Mouse (Mus musculus) forebrain, postnatal 0 days (tissue): ENCODE measurements at regions not wholly inside any gene's neighbourhood (a gene's known extent, or its start where the extent isn't known, plus 50 kb on each side); places are given as distances from the start of the nearest gene placed in this dataset.

Experiments
- ATAC-seq: fragments of 200-750 bp; cut with Nextera tagmentation; 2 replicates; pipeline ENCODE4 v1.8.0; 2017; ENCODE audit warnings: mild to moderate bottlenecking, moderate library complexity
- DNase-seq: peaks from one replicate; pipeline ENCODE4 v3.0.0-alpha.2; 2015
- H3K27ac ChIP-seq: fragments of 300-500 bp; sonication (generic); 2 replicates; pipeline ENCODE4 v1.5.1; 2014; ENCODE audit warnings: low read depth, mild to moderate bottlenecking, antibody characterized with exemption, low read length, moderate library complexity, mixed read lengths
- H3K27me3 ChIP-seq: fragments of 300-500 bp; sonication (generic); 2 replicates; pipeline ENCODE4 v1.6.1; 2014; ENCODE audit warnings: mild to moderate bottlenecking, low read length, mixed read lengths; ENCODE audit not compliant: insufficient read depth
- H3K36me3 ChIP-seq: fragments of 300-500 bp; sonication (generic); 2 replicates; pipeline ENCODE4 v1.6.1; 2014; ENCODE audit warnings: mild to moderate bottlenecking, moderate library complexity; ENCODE audit not compliant: insufficient read depth
- H3K4me1 ChIP-seq: fragments of 300-500 bp; sonication (generic); 2 replicates; pipeline ENCODE4 v1.6.1; 2014; ENCODE audit warnings: antibody characterized with exemption; ENCODE audit not compliant: insufficient read depth
- H3K4me2 ChIP-seq: fragments of 300-500 bp; sonication (generic); 2 replicates; pipeline ENCODE4 v1.6.1; 2014; ENCODE audit warnings: low read depth, mild to moderate bottlenecking, moderate library complexity
- H3K4me3 ChIP-seq: fragments of 300-500 bp; sonication (generic); 2 replicates; pipeline ENCODE4 v1.5.1; 2014; ENCODE audit warnings: low read depth, low read length, mixed read lengths
- H3K9ac ChIP-seq: fragments of 300-500 bp; sonication (generic); 2 replicates; pipeline ENCODE4 v1.6.1; 2014; ENCODE audit warnings: mild to moderate bottlenecking
- H3K9me3 ChIP-seq: fragments of 300-500 bp; sonication (generic); 2 replicates; pipeline ENCODE4 v1.6.1; 2016; ENCODE audit warnings: low read length
- CTCF ChIP-seq: sonication (generic); IDR thresholded peaks from 2 replicates; pipeline ENCODE4 v1.5.1; 2016; ENCODE audit warnings: antibody characterized with exemption, control low read depth, low read depth
- WGBS: fragments of 180-500 bp; shearing (Covaris S2); extraction: QIAGEN DNeasy Blood & Tissue Kit; methylation state at CpG from one replicate; pipeline ENCODE4 v1.1.7; 2014; 5-methylcytosine and 5-hydroxymethylcytosine counted together

- H3K4me1 ChIP-seq: no peaks in the 10 kb centered on the region
- no peak for ATAC-seq
- H3K4me3 ChIP-seq: no peak overlapping the region
- no peaks in the 10 kb centered on the region for H3K36me3 ChIP-seq
- no peak overlapping the region for H3K9ac ChIP-seq
- peak; percentile 51 for DNase-seq
- H3K27ac ChIP-seq: no peak overlapping the region
- no peaks in the 10 kb centered on the region for H3K27me3 ChIP-seq
- H3K4me2 ChIP-seq: no peak overlapping the region
- WGBS: 60% methylated on average over 11 of the region's 11 CpGs
- no peak for TF ChIP-seq CTCF
- H3K9me3 ChIP-seq: no peaks in the 10 kb centered on the region
Measured at GRCm38 (mm10) chr5:126705871-126706270, 535.7 kb upstream of the Tmem132c start.

- no peaks in the 10 kb centered on the region for H3K36me3 ChIP-seq
- ATAC-seq (no peak), DNase-seq (no peak)
- no peak overlapping the region for H3K4me3 ChIP-seq
- no peak for TF ChIP-seq CTCF
- H3K27ac ChIP-seq: no peak overlapping the region
- H3K4me1 ChIP-seq: no peaks in the 10 kb centered on the region
- no peaks in the 10 kb centered on the region for H3K9me3 ChIP-seq
- no peak overlapping the region for H3K9ac ChIP-seq
- no peak overlapping the region for H3K4me2 ChIP-seq
- 81% methylated on average over 4 of the region's 4 CpGs for WGBS
- no peaks in the 10 kb centered on the region for H3K27me3 ChIP-seq
Measured at GRCm38 (mm10) chr5:126706701-126707100, 534.9 kb upstream of the Tmem132c start.

DNA sequence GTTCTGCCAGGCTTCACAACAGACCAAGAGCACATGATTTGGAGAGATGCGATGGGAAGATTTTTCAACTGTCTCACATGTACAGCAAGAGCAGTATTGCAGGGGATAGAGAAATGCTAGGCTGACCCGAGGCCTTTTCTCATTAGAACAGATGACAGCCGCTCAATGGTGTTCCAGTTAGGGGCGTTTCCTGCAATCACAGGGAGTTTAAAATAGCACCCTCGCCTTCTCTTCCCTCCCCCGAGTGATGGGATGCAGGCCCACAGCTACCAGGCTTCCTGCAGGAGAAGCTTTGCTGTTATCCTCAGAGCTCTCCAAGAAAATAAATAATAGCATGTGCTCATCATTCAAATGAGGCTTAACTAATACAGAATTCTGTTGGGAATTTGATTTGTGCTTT is 526.9 kb upstream of the Tmem132c start:
- H3K27me3 ChIP-seq: no peaks in the 10 kb centered on the region
- WGBS: 46% methylated on average over 6 of the region's 6 CpGs
- H3K36me3 ChIP-seq: no peaks in the 10 kb centered on the region
- DNase-seq: no peak
- no peak for ATAC-seq
- H3K27ac ChIP-seq: no peak overlapping the region
- H3K9me3 ChIP-seq: no peaks in the 10 kb centered on the region
- TF ChIP-seq CTCF: no peak
- no peak overlapping the region for H3K9ac ChIP-seq
- H3K4me3 ChIP-seq: no peak overlapping the region
- no peak overlapping the region for H3K4me2 ChIP-seq
- no peaks in the 10 kb centered on the region for H3K4me1 ChIP-seq

DNA sequence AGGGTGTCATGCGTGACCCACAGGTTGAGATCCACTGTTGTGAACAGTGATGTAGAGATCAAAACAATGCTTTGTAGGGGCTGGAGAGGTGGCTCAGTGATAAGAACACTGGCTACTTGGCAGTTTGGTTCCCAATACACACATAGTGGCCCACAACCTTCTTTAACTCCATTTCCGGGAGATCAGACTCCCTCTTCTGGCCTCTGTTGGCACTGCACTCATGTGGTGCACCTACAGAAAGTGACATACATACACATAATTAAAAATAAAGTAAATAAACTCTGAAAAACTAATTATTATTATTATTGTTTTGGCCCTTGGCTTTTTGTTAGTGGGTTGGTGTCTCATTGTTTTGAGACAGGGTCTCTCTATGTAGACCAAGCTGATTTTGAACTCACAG is 523.2 kb upstream of the Tmem132c start:
- Histone ChIP-seq H3K9me3 (no peaks in the 10 kb centered on the region), H3K4me3 (no peak overlapping the region), H3K27ac (no peak overlapping the region), H3K9ac (no peak overlapping the region), H3K27me3 (no peaks in the 10 kb centered on the region), H3K36me3 (no peaks in the 10 kb centered on the region), H3K4me2 (no peak overlapping the region), H3K4me1 (no peaks in the 10 kb centered on the region)
- DNase-seq (no peak), ATAC-seq (no peak)
- TF ChIP-seq CTCF: no peak
- 94% methylated on average over 2 of the region's 2 CpGs for WGBS

GRCm38 (mm10) chr5:126721300-126721699 is 520.3 kb upstream of the Tmem132c start:
- no peak for TF ChIP-seq CTCF
- H3K9ac ChIP-seq: no peak overlapping the region
- H3K4me3 ChIP-seq: no peak overlapping the region
- ATAC-seq (no peak), DNase-seq (no peak)
- H3K27ac ChIP-seq: no peak overlapping the region
- H3K27me3 ChIP-seq: no peaks in the 10 kb centered on the region
- no peaks in the 10 kb centered on the region for H3K9me3 ChIP-seq
- 90% methylated on average over 2 of the region's 2 CpGs for WGBS
- no peaks in the 10 kb centered on the region for H3K4me1 ChIP-seq
- no peaks in the 10 kb centered on the region for H3K36me3 ChIP-seq
- H3K4me2 ChIP-seq: no peak overlapping the region

GRCm38 (mm10) chr5:126723304-126724295 is 518.0 kb upstream of the Tmem132c start:
- no peak for ATAC-seq
- no peak overlapping the region for H3K4me2 ChIP-seq
- no peaks in the 10 kb centered on the region for H3K27me3 ChIP-seq
- no peak for TF ChIP-seq CTCF
- H3K9ac ChIP-seq: no peak overlapping the region
- no peaks in the 10 kb centered on the region for H3K36me3 ChIP-seq
- no peaks in the 10 kb centered on the region for H3K4me1 ChIP-seq
- DNase-seq: no peak
- WGBS: 36% methylated on average over 10 of the region's 10 CpGs
- H3K27ac ChIP-seq: no peak overlapping the region
- no peak overlapping the region for H3K4me3 ChIP-seq
- H3K9me3 ChIP-seq: no peaks in the 10 kb centered on the region

- no peak for TF ChIP-seq CTCF
- Histone ChIP-seq H3K4me2 (no peak overlapping the region), H3K9ac (no peak overlapping the region), H3K4me3 (no peak overlapping the region), H3K9me3 (no peaks in the 10 kb centered on the region), H3K36me3 (no peaks in the 10 kb centered on the region), H3K27me3 (no peaks in the 10 kb centered on the region), H3K27ac (no peak overlapping the region), H3K4me1 (no peaks in the 10 kb centered on the region)
- 62% methylated on average over 9 of the region's 9 CpGs for WGBS
- no peak for ATAC-seq
- no peak for DNase-seq
Measured at GRCm38 (mm10) chr5:126724329-126724728, 517.3 kb upstream of the Tmem132c start.
